Mouse (Mus musculus): ENCODE results near the gene Slc35f1. TPM values are rescaled to one million over a fixed set of nuclear protein-coding genes. Genes with fewer than 3 reads are reported as not detected.

The Slc35f1 gene
- total and polyA plus RNA-seq, 3 experiments = not detected

DNA sequence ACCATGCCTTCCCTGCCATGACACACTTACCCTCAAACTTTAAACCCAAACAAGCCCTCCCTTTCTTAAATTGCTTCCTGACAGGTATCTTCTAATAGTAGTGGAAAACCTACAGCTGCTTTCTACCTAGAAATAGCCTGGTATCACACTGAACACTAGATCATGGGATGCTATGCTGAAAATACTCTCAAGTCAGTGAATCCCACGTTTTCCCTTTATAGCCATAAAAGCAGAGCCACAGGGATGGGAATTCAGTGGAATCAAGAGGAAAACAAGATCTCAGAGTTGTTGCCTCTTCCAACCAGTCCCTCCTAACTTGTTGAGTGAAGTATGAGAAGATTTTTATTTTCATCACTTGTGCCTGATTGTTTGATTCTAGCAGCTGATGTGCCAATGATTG, 442.4 kb downstream of the Slc35f1 start:
- Histone ChIP-seq H3K36me3 (ENCODE audit: control insufficient read depth in 1 of 2, insufficient read depth in 2 of 2, low read length in 2 of 2) (no peaks in the 10 kb centered on the region), H3K4me3 (ENCODE audit: control insufficient read depth in 1 of 2, insufficient read depth in 1 of 2, low read depth in 2 of 2, low read length in 2 of 2) (no peak overlapping the region), H3K27me3 (ENCODE audit: control insufficient read depth in 1 of 2, insufficient read depth in 2 of 2, low read length in 2 of 2) (peaks cover 0 to 1% of the 10 kb centered on the region in 2 experiments; a peak in 1 of 4 replicates), H3K27ac (ENCODE audit: control insufficient read depth, low read depth, low read length) (no peak overlapping the region), H3K9ac (ENCODE audit: control insufficient read depth, low read depth, low read length, poor library complexity, severe bottlenecking) (no peak overlapping the region), H3K79me2 (ENCODE audit: control insufficient read depth, insufficient read depth, low read length, poor library complexity) (no peaks in the 10 kb centered on the region), H3K4me1 (ENCODE audit: control insufficient read depth in 1 of 2, insufficient read depth in 2 of 2, low read length in 2 of 2) (no peaks in the 10 kb centered on the region), H3K9me3 (replicated peaks; ENCODE audit: insufficient read depth, low read length) (no peaks in the 10 kb centered on the region)
- TF ChIP-seq ZKSCAN1 (IDR thresholded peaks at IDR 0.05; ENCODE audit: low read depth, low read length) = no peak
- no peak for TF ChIP-seq ETS1 (IDR thresholded peaks at IDR 0.05; ENCODE audit: low read depth, low read length)
- TF ChIP-seq TBP (IDR thresholded peaks at IDR 0.05; ENCODE audit: low read depth, low read length) = no peak
- TF ChIP-seq EP300 (IDR thresholded peaks at IDR 0.05; ENCODE audit: low read depth in 1 of 2, low read length in 2 of 2) = no peak
- DNase-seq (ENCODE audit: low read depth, low spot score) = no peak

DNA sequence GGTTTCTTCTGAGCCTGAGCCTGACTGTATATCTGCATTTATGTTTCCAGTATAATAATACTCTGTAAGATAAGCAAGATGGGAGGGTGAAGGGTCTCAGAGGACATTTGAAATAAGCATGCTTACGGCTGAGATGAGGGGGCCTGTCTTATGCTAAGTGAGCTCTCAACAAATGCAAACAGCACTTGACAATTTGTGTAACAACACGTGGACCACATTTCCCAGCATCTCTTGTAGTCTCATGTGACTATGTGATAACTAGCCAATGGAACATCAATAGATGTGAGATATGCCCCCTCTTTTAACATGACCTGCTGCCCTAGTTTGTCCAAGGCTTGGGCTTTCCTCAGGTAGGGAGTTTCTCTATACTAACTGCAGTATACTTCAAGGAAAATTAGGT, 460.0 kb downstream of the Slc35f1 start:
- H3K4me1 ChIP-seq (ENCODE audit: control insufficient read depth in 1 of 2, insufficient read depth in 2 of 2, low read length in 2 of 2) = no peaks in the 10 kb centered on the region
- no peak overlapping the region for H3K9ac ChIP-seq (ENCODE audit: control insufficient read depth, low read depth, low read length, poor library complexity, severe bottlenecking)
- H3K4me3 ChIP-seq (ENCODE audit: control insufficient read depth in 1 of 2, insufficient read depth in 1 of 2, low read depth in 2 of 2, low read length in 2 of 2) = no peak overlapping the region
- H3K36me3 ChIP-seq (ENCODE audit: control insufficient read depth in 1 of 2, insufficient read depth in 2 of 2, low read length in 2 of 2) = no peaks in the 10 kb centered on the region
- no peaks in the 10 kb centered on the region for H3K79me2 ChIP-seq (ENCODE audit: control insufficient read depth, insufficient read depth, low read length, poor library complexity)
- H3K27ac ChIP-seq (ENCODE audit: control insufficient read depth, low read depth, low read length) = no peak overlapping the region
- H3K27me3 ChIP-seq (ENCODE audit: control insufficient read depth in 1 of 2, insufficient read depth in 2 of 2, low read length in 2 of 2) = no peaks in the 10 kb centered on the region; a peak in 1 of 4 replicates
- no peaks in the 10 kb centered on the region for H3K9me3 ChIP-seq (replicated peaks; ENCODE audit: insufficient read depth, low read length)
- no peak for DNase-seq (ENCODE audit: low read depth, low spot score)
- no peak for TF ChIP-seq EP300 (IDR thresholded peaks at IDR 0.05; ENCODE audit: low read depth in 1 of 2, low read length in 2 of 2)
- TF ChIP-seq UBTF (IDR thresholded peaks at IDR 0.05; ENCODE audit: borderline replicate concordance, insufficient read depth, low read depth, low read length) = no peak
- no peak for TF ChIP-seq CTCF (IDR thresholded peaks at IDR 0.05 in 2 of 3, conservative IDR thresholded peaks at IDR 0.05 in 1 of 3; ENCODE audit: control insufficient read depth in 1 of 3, insufficient read depth in 1 of 3, low read depth in 2 of 3, low read length in 3 of 3, poor library complexity in 1 of 3, severe bottlenecking in 1 of 3)
- TF ChIP-seq MAX (IDR thresholded peaks at IDR 0.05; ENCODE audit: low read length) = no peak
- TF ChIP-seq ELF1 (IDR thresholded peaks at IDR 0.05; ENCODE audit: low read depth, low read length) = no peak
- TF ChIP-seq POLR2AphosphoS5 (IDR thresholded peaks at IDR 0.05; ENCODE audit: borderline replicate concordance, low read depth, low read length) = no peak
- TF ChIP-seq CHD2 (IDR thresholded peaks at IDR 0.05; ENCODE audit: low read length) = no peak
- no peak for TF ChIP-seq TBP (IDR thresholded peaks at IDR 0.05; ENCODE audit: low read depth, low read length)
- TF ChIP-seq RCOR1 (IDR thresholded peaks at IDR 0.05; ENCODE audit: low read depth, low read length) = no peak
- TF ChIP-seq GATA1 (IDR thresholded peaks at IDR 0.05; ENCODE audit: low read depth, low read length) = no peak
- TF ChIP-seq TCF12 (IDR thresholded peaks at IDR 0.05; ENCODE audit: low read depth, low read length) = no peak
- no peak for TF ChIP-seq MXI1 (IDR thresholded peaks at IDR 0.05; ENCODE audit: low read depth, low read length)
- no peak for TF ChIP-seq CHD1 (IDR thresholded peaks at IDR 0.05; ENCODE audit: low read depth, low read length)
- no peak for TF ChIP-seq ZKSCAN1 (IDR thresholded peaks at IDR 0.05; ENCODE audit: low read depth, low read length)
- TF ChIP-seq BHLHE40 (IDR thresholded peaks at IDR 0.05; ENCODE audit: borderline replicate concordance, low read depth, low read length) = no peak
- no peak for TF ChIP-seq NELFE (IDR thresholded peaks at IDR 0.05; ENCODE audit: low read depth, low read length)
- no peak for TF ChIP-seq HCFC1 (IDR thresholded peaks at IDR 0.05; ENCODE audit: low read depth, low read length)
- TF ChIP-seq SMC3 (IDR thresholded peaks at IDR 0.05; ENCODE audit: low read depth, low read length) = no peak
- TF ChIP-seq MEF2A (IDR thresholded peaks at IDR 0.05; ENCODE audit: extremely low read depth, insufficient replicate concordance, low read depth, low read length, poor library complexity, severe bottlenecking) = no peak

Measured in MEL (cell line).